Mouse (Mus musculus) erythroblast, embryonic 14.5 days (primary cell): ENCODE results near the gene Tmbim7. TPM values are rescaled to one million over a fixed set of nuclear protein-coding genes. Genes with fewer than 3 reads are reported as not detected.
"Not testable (repeated sequence)": the region's sequence is repeated elsewhere in the genome, so short reads cannot be mapped to it uniquely, and the experiment has no call there.

Experiments used
- H3K27me3 ChIP-seq: 2 replicates; pipeline ENCODE4 v1.6.1; 2012; ENCODE audit warnings: inconsistent platforms; ENCODE audit not compliant: control insufficient read depth
- H3K36me3 ChIP-seq: 2 replicates; pipeline ENCODE4 v1.6.1; 2012; ENCODE audit warnings: mild to moderate bottlenecking, inconsistent platforms; ENCODE audit not compliant: control insufficient read depth
- H3K4me1 ChIP-seq: 2 replicates; pipeline ENCODE4 v1.6.1; 2012; ENCODE audit warnings: inconsistent platforms; ENCODE audit not compliant: control insufficient read depth
- H3K4me3 ChIP-seq: replicated peaks from 2 replicates; pipeline ENCODE3; 2012; ENCODE audit warnings: moderate library complexity, mild to moderate bottlenecking, inconsistent platforms
- H3K9me3 ChIP-seq: 2 replicates; pipeline ENCODE4 v1.6.1; 2012; ENCODE audit warnings: low read length, inconsistent platforms, mixed read lengths; ENCODE audit not compliant: control insufficient read depth
- GATA1 ChIP-seq: IDR thresholded peaks from 2 replicates; pipeline ENCODE4 v1.6.1; 2012; ENCODE audit warnings: low read length, inconsistent platforms, mixed read lengths
- TAL1 ChIP-seq: IDR thresholded peaks from 3 replicates; pipeline ENCODE4 v1.6.1; 2012; ENCODE audit warnings: low read length, inconsistent platforms, mixed read lengths
- polyA plus RNA-seq: library from polyadenylated mRNA; stranded (reverse); fragments of >175 nt; gene quantifications from 2 replicates; pipeline ENCODE4 v1.2.3, GENCODE M21; 2012

Tmbim7 gene
- not detected in 2 replicates for polyA plus RNA-seq

DNA sequence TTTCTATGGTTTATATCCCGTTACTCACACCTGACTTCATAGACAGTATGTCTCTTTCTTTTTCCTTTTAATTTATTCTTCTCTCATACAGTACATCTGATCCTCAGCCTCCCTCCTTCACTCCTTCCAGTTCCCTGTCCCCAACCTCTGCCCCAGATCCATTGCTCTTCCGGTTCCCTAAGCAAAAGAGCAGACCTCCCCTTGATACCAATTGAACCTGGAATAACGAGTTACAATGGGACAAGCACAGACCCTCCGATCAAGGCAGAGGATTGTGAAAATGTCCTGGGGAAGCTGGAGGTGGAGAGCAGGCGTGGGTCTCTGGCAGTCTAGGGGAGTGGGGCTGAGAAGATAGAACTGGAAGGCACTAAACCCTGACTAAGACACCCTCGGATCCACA lies at the start of gene Tmbim7:
Gene Tmbim7 (plus strand): TSS at position 301 of the 400 bp plus-strand sequence.
- no peak within 1 kb of the TSS for H3K4me3 ChIP-seq
- H3K4me1 ChIP-seq, result peaks cover 22% of the 10 kb centered on the region
- H3K9me3 ChIP-seq, result no peaks in the 10 kb centered on the region
- H3K27me3 ChIP-seq, result no peaks in the 10 kb centered on the region
- no peak for TF ChIP-seq TAL1
- no peak for TF ChIP-seq GATA1
- H3K36me3 ChIP-seq, result no peaks in the 10 kb centered on the region; the same call in 1 of the 2 replicates

DNA sequence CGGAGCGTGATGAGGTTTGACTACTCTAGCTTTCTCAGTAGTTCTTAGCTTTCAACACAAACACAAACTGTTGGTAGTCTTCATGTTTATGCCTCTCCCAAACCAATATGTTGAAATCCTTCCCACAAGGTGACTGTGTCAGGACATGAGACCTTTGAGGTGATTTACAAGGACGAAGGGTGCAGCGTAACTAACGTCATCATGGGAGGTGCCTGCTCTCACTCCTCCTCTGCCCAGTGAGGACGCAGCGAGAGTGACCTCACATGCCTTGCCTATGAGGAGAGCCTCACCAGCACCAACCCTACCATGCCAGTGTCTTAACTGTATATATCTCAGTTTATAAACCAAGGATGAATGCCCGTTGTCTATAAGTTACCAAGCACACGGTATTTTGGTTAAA lies 43.9 kb upstream of the Tmbim7 start:
- TF ChIP-seq GATA1 (no peak), TAL1 (no peak)
- Histone ChIP-seq H3K36me3 (peaks cover 27% of the 10 kb centered on the region), H3K9me3 (peaks cover under 1% of the 10 kb centered on the region; the same call in 1 of the 2 replicates), H3K27me3 (no peaks in the 10 kb centered on the region), H3K4me3 (no peak overlapping the region), H3K4me1 (no peaks in the 10 kb centered on the region)

DNA sequence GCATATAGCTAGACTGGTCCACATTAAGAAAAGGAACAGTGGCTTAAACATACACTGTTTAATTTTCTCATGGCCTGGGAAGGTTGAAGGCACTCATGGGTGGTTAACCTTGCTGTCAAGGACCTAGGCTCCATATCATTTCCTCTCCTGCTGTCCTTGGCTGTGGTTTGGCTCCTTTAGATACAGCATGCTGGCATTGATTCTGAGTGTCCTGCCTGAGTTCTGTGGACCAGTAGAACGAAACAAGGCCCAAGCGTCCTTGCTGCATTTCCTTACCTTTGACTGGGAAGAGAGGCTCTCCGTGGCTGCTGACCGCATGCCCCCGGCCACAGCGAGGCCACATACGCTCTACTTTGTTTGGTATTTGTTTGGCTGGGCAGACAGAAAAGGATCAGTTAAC lies 41.7 kb upstream of the Tmbim7 start:
- peaks cover 32% of the 10 kb centered on the region for H3K36me3 ChIP-seq
- no peaks in the 10 kb centered on the region for H3K27me3 ChIP-seq
- peaks cover 3% of the 10 kb centered on the region; the same call in 1 of the 2 replicates for H3K9me3 ChIP-seq
- TF ChIP-seq GATA1 (no peak), TAL1 (no peak)
- no peak overlapping the region for H3K4me3 ChIP-seq
- H3K4me1 ChIP-seq, result no peaks in the 10 kb centered on the region

DNA sequence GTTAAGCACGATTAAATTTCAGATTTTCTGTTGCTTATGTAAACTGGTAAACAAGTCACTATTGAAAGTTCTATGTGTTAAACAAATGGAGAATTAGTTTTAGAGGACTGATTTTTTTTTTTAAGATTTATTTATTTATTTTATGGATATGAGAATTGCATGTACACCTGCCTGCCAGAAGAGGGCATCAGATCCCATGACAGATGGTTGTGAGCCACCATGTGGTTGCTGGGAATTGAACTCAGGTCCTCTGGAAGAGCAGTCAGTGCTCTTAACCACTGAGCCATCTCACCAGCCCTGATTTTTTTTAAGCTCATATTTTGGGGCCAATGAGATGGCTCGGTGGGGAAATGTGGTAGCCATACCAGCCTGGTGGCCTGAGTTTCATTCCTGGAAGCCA lies 39.1 kb upstream of the Tmbim7 start:
- H3K9me3 ChIP-seq, H3K4me3 ChIP-seq, H3K27me3 ChIP-seq, H3K4me1 ChIP-seq: not testable (repeated sequence)
- peaks cover 21% of the 10 kb centered on the region for H3K36me3 ChIP-seq

DNA sequence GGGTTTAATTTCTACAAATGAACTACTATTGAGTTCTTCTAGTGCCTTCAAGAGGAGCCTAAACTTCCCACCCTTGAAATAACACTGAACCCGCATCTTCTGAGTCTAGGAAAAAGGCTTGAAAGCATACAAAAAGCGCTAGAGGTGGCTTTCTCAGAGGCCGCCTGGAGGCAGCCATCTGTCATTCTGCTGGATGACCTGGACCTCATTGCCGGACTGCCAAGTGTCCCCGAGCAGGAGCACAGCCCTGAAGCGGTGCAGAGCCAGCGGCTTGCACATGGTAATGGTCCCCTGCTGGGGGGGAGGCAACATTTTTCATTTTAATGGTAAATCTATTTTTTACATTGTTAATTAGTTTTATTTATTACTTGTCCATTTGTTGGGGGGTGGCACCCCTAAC lies 30.5 kb upstream of the Tmbim7 start:
- TF ChIP-seq TAL1 (no peak), GATA1 (no peak)
- Histone ChIP-seq H3K9me3 (no peaks in the 10 kb centered on the region), H3K4me3 (no peak overlapping the region), H3K36me3 (peaks cover 5% of the 10 kb centered on the region; the same call in 1 of the 2 replicates), H3K4me1 (no peaks in the 10 kb centered on the region), H3K27me3 (no peaks in the 10 kb centered on the region)

DNA sequence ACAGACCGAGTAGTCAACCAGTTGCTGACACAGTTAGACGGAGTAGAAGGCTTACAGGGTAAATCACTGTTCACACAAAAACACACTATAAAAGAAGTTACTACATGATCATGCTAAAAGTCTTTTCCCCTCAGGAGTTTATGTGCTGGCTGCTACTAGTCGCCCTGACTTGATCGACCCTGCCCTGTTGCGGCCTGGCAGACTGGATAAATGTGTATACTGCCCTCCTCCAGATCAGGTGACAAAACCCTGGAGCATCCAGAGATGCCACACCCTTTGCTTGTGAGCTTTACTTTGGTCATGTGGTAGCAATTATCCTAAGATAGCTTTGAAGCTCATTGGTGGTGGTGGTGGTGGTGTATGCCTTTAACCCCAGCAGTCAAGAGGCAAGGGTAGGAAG lies 20.9 kb upstream of the Tmbim7 start:
- H3K4me3 ChIP-seq, result no peak overlapping the region
- TF ChIP-seq TAL1 (no peak), GATA1 (no peak)
- H3K36me3 ChIP-seq, result peaks cover 22% of the 10 kb centered on the region
- H3K27me3 ChIP-seq, result no peaks in the 10 kb centered on the region
- peaks cover 6% of the 10 kb centered on the region; the same call in 1 of the 2 replicates for H3K4me1 ChIP-seq
- no peaks in the 10 kb centered on the region for H3K9me3 ChIP-seq

DNA sequence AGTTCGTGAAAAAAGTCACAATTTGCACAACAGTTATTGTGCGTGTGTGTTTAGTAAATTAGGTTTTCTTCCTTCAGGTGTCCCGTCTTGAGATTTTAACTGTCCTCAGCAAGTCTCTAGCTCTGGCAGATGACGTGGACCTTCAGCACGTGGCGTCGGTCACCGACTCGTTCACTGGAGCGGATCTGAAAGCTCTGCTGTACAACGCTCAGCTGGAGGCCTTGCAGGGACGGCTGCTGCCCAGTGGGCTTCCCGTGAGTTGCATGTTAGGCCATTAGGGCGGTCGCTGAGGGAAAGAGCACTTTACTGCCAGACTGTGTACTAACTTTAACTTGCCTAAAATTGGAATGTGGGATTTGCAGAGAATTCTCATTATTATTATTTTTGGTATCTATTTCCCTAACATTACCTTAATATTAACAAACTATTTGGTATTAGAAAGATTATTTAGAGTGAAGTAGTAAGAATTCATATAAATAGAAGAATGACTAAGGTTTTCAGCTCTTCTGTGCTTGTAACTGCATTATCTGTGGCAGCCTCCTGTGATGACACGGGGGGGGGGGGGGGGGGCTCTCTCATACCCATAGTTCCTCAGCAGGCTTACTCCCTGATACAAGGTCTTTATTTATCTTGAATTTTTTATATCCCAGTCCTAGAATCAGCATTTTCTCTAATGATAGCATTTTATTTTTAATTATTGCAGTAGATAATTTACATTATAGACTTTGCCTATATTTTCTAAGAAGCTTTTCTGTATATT lies 19.3 kb upstream of the Tmbim7 start:
- no peak for TF ChIP-seq TAL1
- no peak for TF ChIP-seq GATA1
- H3K4me1 ChIP-seq, result peaks cover 6% of the 10 kb centered on the region; the same call in 1 of the 2 replicates
- no peaks in the 10 kb centered on the region for H3K27me3 ChIP-seq
- H3K9me3 ChIP-seq, result no peaks in the 10 kb centered on the region
- peaks cover 26% of the 10 kb centered on the region for H3K36me3 ChIP-seq
- no peak overlapping the region for H3K4me3 ChIP-seq

DNA sequence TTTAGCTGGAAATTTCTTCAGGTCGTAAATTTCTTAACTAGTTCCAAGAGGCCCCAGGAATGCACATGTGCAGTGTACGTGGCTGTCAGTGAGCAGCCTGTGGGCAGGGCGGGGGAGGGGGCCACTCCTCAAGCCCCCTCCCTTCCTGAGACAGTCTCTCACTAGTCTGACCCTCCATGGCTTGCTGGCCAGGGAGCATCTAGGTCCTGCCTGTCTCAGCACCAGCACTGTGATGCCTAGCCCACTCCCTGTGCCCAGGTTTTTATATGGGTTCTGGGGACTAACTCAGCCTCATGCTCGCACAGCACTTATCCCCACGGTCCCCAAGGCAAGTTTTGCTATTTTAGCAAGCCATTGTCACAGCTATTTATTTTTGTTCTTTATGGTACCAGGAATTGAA lies 18.7 kb upstream of the Tmbim7 start:
- Histone ChIP-seq H3K4me3 (no peak overlapping the region), H3K4me1 (peaks cover 6% of the 10 kb centered on the region; the same call in 1 of the 2 replicates), H3K9me3 (no peaks in the 10 kb centered on the region), H3K27me3 (no peaks in the 10 kb centered on the region), H3K36me3 (peaks cover 22% of the 10 kb centered on the region)
- no peak for TF ChIP-seq GATA1

DNA sequence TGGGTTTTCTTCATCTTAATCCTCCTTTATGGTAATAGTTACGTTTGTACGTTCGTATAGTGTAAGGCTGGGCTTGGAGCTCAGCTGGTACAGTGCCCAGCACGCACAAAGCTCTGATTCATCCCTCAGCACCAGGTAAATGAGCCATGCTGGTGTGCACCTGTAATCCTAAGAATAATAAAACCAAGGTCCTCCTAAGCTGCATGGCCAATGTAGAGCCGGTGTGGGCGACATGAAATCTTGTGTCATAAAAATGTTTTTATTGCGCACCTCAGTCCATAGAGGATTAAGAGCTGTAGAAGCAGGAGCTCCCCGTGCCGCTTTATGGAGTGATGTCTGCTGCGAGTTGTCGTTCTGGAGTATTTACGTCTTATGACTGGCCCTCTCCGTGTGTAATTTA lies 17.7 kb upstream of the Tmbim7 start:
- Histone ChIP-seq H3K4me3 (no peak overlapping the region), H3K9me3 (no peaks in the 10 kb centered on the region), H3K36me3 (peaks cover 24% of the 10 kb centered on the region), H3K27me3 (no peaks in the 10 kb centered on the region), H3K4me1 (peaks cover 6% of the 10 kb centered on the region; the same call in 1 of the 2 replicates)
- TF ChIP-seq GATA1 (no peak), TAL1 (no peak)
